Mouse (Mus musculus) stomach, embryonic 15.5 days (tissue): ENCODE data around the gene Rpl23. TPM values are rescaled to one million over a fixed set of nuclear protein-coding genes. Genes with fewer than 3 reads are reported as not detected.

Experiments
- ATAC-seq: fragments of 200-750 bp; cut with Nextera tagmentation; 2 replicates; pipeline ENCODE4 v1.8.0; 2017; ENCODE audit warnings: low read depth, moderate number of reproducible peaks, moderate TSS enrichment; ENCODE audit not compliant: insufficient read depth, low FRiP score
- H3K27ac ChIP-seq: fragments of 300-500 bp; sonication (generic); 2 replicates; pipeline ENCODE4 v1.5.1; 2015; ENCODE audit warnings: mild to moderate bottlenecking, inconsistent platforms
- H3K27me3 ChIP-seq: fragments of 300-500 bp; sonication (generic); replicated peaks from 2 replicates; pipeline ENCODE4 v1.6.1; 2015; ENCODE audit warnings: inconsistent platforms
- H3K36me3 ChIP-seq: fragments of 300-500 bp; sonication (generic); 2 replicates; pipeline ENCODE4 v1.6.1; 2015; ENCODE audit warnings: inconsistent platforms
- H3K4me1 ChIP-seq: fragments of 300-500 bp; sonication (generic); 2 replicates; pipeline ENCODE4 v1.6.1; 2015; ENCODE audit warnings: inconsistent platforms
- H3K4me2 ChIP-seq: fragments of 300-500 bp; sonication (generic); 2 replicates; pipeline ENCODE4 v1.6.1; 2015; ENCODE audit warnings: mild to moderate bottlenecking, inconsistent platforms
- H3K4me3 ChIP-seq: fragments of 300-500 bp; sonication (generic); replicated peaks from 2 replicates; pipeline ENCODE4 v1.5.1; 2015; ENCODE audit warnings: inconsistent platforms
- H3K9ac ChIP-seq: fragments of 300-500 bp; sonication (generic); 2 replicates; pipeline ENCODE4 v1.6.1; 2015; ENCODE audit warnings: inconsistent platforms
- H3K9me3 ChIP-seq: fragments of 300-500 bp; sonication (generic); 2 replicates; pipeline ENCODE4 v1.6.1; 2016; ENCODE audit warnings: inconsistent platforms
- WGBS: fragments of 180-500 bp; shearing (Covaris S2); methylation state at CpG from one replicate; pipeline ENCODE4 v1.1.7; 2015; 5-methylcytosine and 5-hydroxymethylcytosine counted together
- polyA plus RNA-seq: library from polyadenylated mRNA; unstranded; fragments of >200 nt; fragmentation: Nextera tagmentation; extraction: Ambion mirVana; gene quantifications from 2 replicates; pipeline ENCODE4 v1.2.1, GENCODE M21; 2015

Gene Rpl23
- polyA plus RNA-seq, 1 experiment from 2014 or later, result 502 TPM

GRCm38 (mm10) chr11:97777129-97777529 lies 5.1 kb downstream of the Rpl23 start:
- Histone ChIP-seq H3K9ac (no peak overlapping the region), H3K27me3 (no peaks in the 10 kb centered on the region), H3K36me3 (peaks cover 36% of the 10 kb centered on the region), H3K9me3 (no peaks in the 10 kb centered on the region), H3K4me2 (no peak overlapping the region), H3K4me3 (no peak overlapping the region), H3K4me1 (peaks cover 13% of the 10 kb centered on the region), H3K27ac (no peak overlapping the region)
- no peak for ATAC-seq
- WGBS, result 49% methylated on average over 2 of the region's 2 CpGs

DNA sequence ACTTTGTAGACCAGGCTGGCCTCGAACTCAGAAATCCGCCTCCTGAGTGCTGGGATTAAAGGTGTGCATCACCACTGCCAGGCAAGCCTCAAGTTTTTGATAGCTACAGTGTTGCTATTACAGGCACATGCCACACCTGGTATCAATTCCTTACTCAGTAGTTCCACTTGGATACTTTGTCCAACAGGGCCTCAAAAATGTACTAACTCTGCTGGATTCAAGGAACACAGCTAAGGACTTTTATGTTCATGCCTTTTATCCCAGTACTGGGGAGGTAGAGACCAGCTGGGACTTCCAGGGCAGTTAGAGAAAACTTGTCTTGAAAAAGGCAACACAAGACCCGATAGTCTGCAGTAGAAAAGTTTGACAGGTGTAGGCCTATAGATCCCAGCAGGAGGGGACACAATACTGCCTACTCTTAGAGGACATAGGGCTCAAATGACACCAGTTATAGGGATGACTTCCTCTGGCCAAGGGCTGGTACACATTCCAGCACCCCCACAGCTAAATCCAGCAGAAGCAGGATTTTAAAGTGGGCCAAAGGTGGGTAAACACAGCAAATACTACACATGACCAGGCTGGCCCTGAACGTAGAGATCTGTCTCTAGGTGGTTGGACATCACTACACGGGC lies 5.6 kb downstream of the Rpl23 start:
- Histone ChIP-seq H3K4me2 (no peak overlapping the region), H3K9ac (no peak overlapping the region), H3K27ac (no peak overlapping the region), H3K4me1 (peaks cover 13% of the 10 kb centered on the region), H3K9me3 (no peaks in the 10 kb centered on the region), H3K27me3 (no peaks in the 10 kb centered on the region), H3K4me3 (no peak overlapping the region), H3K36me3 (peaks cover 36% of the 10 kb centered on the region)
- 60% methylated on average over 5 of the region's 5 CpGs for WGBS
- no peak for ATAC-seq

DNA sequence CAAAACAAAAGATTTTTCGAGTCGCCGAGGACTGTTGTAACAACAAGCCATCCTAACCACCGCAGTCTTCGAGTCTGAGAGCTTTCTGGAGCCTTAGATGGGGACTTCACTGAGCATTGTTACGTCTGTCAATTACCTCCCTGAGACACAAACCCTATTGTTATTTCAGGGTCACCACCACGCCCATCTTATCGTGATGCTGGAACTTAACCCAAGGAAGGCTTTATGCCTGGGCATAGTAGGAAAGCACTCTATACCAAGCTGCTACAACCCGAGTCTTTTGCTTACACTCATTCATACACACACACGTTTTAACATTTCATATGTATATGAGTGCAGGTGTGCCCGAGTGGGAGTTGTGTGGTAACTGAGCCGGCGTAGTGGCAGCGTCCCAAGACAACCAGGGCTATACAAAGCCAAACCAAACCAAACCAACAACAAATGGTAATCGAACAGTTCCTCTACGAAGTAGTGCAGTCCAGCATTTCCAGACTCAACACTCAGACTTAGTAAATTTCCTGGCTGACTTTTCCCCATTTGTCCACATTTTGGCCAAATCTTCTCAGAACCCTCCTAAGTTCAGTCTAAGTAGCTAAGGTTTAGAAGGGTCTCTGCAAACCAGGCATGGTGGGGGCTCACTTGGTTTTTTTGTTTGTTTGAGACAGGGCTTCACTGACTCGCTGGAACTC lies 6.3 kb downstream of the Rpl23 start, which contains the start of gene 1700001P01Rik:
Gene 1700001P01Rik, minus strand, starts transcription at position 111 of the 689 bp plus-strand sequence.
- no peak for ATAC-seq
- Histone ChIP-seq H3K36me3 (peaks cover 36% of the 10 kb centered on the region), H3K4me1 (peaks cover 12% of the 10 kb centered on the region), H3K4me3 (no peak within 1 kb of the TSS), H3K27ac (no peak within 1 kb of the TSS), H3K9ac (no peak within 1 kb of the TSS), H3K9me3 (no peaks in the 10 kb centered on the region), H3K4me2 (no peak within 1 kb of the TSS), H3K27me3 (no peaks in the 10 kb centered on the region)
- 54% methylated on average over 17 of the region's 17 CpGs for WGBS

GRCm38 (mm10) chr11:97775186-97775585 lies 7.1 kb downstream of the Rpl23 start:
- Histone ChIP-seq H3K9ac (no peak overlapping the region), H3K27ac (no peak overlapping the region), H3K27me3 (no peaks in the 10 kb centered on the region), H3K9me3 (no peaks in the 10 kb centered on the region), H3K36me3 (peaks cover 32% of the 10 kb centered on the region), H3K4me3 (no peak overlapping the region), H3K4me1 (peaks cover 5% of the 10 kb centered on the region), H3K4me2 (no peak overlapping the region)
- 65% methylated on average over 13 of the region's 13 CpGs for WGBS
- ATAC-seq, result no peak

- 72% methylated on average over 14 of the region's 14 CpGs for WGBS
Observed at GRCm38 (mm10) chr11:97771410-97771809, 10.8 kb downstream of the Rpl23 start.

GRCm38 (mm10) chr11:97769704-97770103 lies 12.5 kb downstream of the Rpl23 start:
- H3K9ac ChIP-seq, result no peak overlapping the region
- peak; percentile 53; the same call in 1 of the 2 replicates for ATAC-seq
- 26% methylated on average over 2 of the region's 2 CpGs for WGBS

More at GRCm38 (mm10) chr11:97771410-97771809, 10.8 kb downstream of the Rpl23 start:
- no peaks in the 10 kb centered on the region for H3K4me1 ChIP-seq
- H3K4me2 ChIP-seq, result no peak overlapping the region
- ATAC-seq, result no peak
- 0 out of 2 replicates have a peak, but pooled peaks cover under 1% of the 10 kb centered on the region for H3K36me3 ChIP-seq
- H3K9me3 ChIP-seq, result no peaks in the 10 kb centered on the region
- no peak overlapping the region for H3K4me3 ChIP-seq
- no peak overlapping the region for H3K9ac ChIP-seq
- H3K27ac ChIP-seq, result no peak overlapping the region
- H3K27me3 ChIP-seq, result no peaks in the 10 kb centered on the region

GRCm38 (mm10) chr11:97766154-97766881 lies 15.9 kb downstream of the Rpl23 start, which contains the start of gene Cwc25:
TSS of gene Cwc25 (minus strand) at chr11:97766556.
- WGBS, result under 1% methylated on average over 38 of the region's 38 CpGs
- ATAC-seq, result peak; percentile 89

More at GRCm38 (mm10) chr11:97769704-97770103, 12.5 kb downstream of the Rpl23 start:
- no peak overlapping the region for H3K4me2 ChIP-seq
- no peaks in the 10 kb centered on the region for H3K9me3 ChIP-seq
- H3K4me1 ChIP-seq, result peaks cover 8% of the 10 kb centered on the region
- H3K4me3 ChIP-seq, result no peak overlapping the region
- H3K27me3 ChIP-seq, result no peaks in the 10 kb centered on the region
- no peak overlapping the region for H3K27ac ChIP-seq
- no peaks in the 10 kb centered on the region for H3K36me3 ChIP-seq

DNA sequence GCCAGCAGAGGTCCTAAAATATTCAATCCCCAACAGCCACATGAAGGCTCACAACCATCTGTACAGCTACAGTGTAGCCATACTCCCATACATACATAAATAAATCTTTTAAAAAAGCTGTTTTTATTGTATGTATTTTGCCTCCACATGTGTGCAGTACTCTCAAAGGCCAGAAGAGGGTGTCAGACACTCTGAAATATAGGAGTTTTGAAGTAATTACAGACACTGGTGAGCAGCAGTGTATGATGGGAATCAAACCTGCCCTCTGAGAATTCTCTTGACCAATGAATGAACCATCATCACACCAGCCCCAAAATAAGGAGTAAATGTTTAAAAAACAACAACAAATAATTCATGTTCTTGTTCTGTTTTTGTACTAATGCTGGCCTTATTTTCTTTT lies 20.6 kb downstream of the Rpl23 start:
- H3K9me3 ChIP-seq, result no peaks in the 10 kb centered on the region
- H3K9ac ChIP-seq, result no peak overlapping the region
- ATAC-seq, result no peak
- no peak overlapping the region for H3K27ac ChIP-seq
- no peaks in the 10 kb centered on the region for H3K27me3 ChIP-seq
- H3K4me3 ChIP-seq, result no peak overlapping the region
- peaks cover 8% of the 10 kb centered on the region for H3K4me1 ChIP-seq
- H3K36me3 ChIP-seq, result peaks cover 29% of the 10 kb centered on the region
- H3K4me2 ChIP-seq, result no peak overlapping the region

More at GRCm38 (mm10) chr11:97766154-97766881, 15.9 kb downstream of the Rpl23 start, which contains the start of gene Cwc25:
- Histone ChIP-seq H3K27me3 (no peaks in the 10 kb centered on the region), H3K9ac (peak within 1 kb of the TSS; percentile 92), H3K4me1 (peaks cover 8% of the 10 kb centered on the region), H3K4me3 (peak within 1 kb of the TSS; percentile 98), H3K27ac (peak within 1 kb of the TSS; percentile 96), H3K36me3 (peaks cover 17% of the 10 kb centered on the region), H3K9me3 (no peaks in the 10 kb centered on the region), H3K4me2 (peak within 1 kb of the TSS; percentile 72)

- no peak overlapping the region for H3K4me2 ChIP-seq
- no peak overlapping the region for H3K4me3 ChIP-seq
- no peak overlapping the region for H3K27ac ChIP-seq
- H3K27me3 ChIP-seq, result no peaks in the 10 kb centered on the region
- peaks cover 35% of the 10 kb centered on the region for H3K36me3 ChIP-seq
- no peaks in the 10 kb centered on the region for H3K9me3 ChIP-seq
- no peaks in the 10 kb centered on the region for H3K4me1 ChIP-seq
- no peak overlapping the region for H3K9ac ChIP-seq
- no peak for ATAC-seq
- WGBS, result 82% methylated on average over 6 of the region's 6 CpGs
Observed at GRCm38 (mm10) chr11:97758942-97759341, 23.3 kb downstream of the Rpl23 start.

DNA sequence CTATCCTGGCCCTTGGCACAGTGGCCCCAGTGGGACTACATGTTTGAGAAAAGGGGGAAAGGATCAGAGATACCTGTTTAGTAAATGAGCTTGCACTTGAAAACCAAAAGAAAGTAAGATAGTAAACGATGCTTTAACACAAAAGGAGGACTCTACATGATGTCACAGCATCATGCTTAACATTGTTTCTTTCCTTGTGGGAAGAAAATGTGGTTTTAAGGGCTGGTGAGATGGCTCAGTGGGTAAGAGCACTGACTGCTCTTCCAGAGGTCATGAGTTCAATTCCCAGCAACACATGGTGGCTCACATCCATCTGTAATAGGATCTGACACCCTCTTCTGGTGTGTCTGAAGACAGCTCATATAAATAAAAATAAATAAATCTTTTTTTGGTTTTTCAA lies 24.1 kb downstream of the Rpl23 start:
- 91% methylated on average over 1 of the region's 1 CpGs for WGBS
- Histone ChIP-seq H3K9me3 (no peaks in the 10 kb centered on the region), H3K36me3 (peaks cover 41% of the 10 kb centered on the region), H3K4me1 (no peaks in the 10 kb centered on the region), H3K27ac (no peak overlapping the region), H3K4me3 (no peak overlapping the region), H3K9ac (no peak overlapping the region), H3K4me2 (no peak overlapping the region), H3K27me3 (no peaks in the 10 kb centered on the region)
- ATAC-seq, result no peak

DNA sequence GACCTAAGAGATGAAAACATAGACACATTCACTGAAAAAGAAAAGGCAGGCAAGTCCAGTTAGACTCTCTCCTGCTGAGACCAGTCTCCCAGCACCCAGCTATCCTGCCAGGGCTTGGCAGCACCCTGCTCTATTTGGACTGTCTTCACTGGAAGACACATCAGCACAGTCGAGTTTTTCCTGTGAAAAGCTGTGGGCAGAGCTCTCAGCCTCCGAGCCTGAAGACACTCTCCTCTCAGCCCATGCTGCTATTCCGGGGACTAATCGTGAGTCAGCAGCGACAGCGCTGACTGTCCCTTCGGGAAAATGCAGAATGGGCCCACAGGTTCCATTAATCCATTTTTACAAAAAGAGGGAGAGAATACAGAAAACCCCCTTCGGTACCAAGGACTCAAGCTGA lies 29.0 kb downstream of the Rpl23 start:
- H3K4me1 ChIP-seq, result no peaks in the 10 kb centered on the region
- H3K36me3 ChIP-seq, result peaks cover 48% of the 10 kb centered on the region
- 92% methylated on average over 8 of the region's 8 CpGs for WGBS
- H3K4me2 ChIP-seq, result no peak overlapping the region
- no peak overlapping the region for H3K9ac ChIP-seq
- H3K9me3 ChIP-seq, result no peaks in the 10 kb centered on the region
- H3K27ac ChIP-seq, result no peak overlapping the region
- no peak overlapping the region for H3K4me3 ChIP-seq
- H3K27me3 ChIP-seq, result no peaks in the 10 kb centered on the region
- no peak for ATAC-seq

DNA sequence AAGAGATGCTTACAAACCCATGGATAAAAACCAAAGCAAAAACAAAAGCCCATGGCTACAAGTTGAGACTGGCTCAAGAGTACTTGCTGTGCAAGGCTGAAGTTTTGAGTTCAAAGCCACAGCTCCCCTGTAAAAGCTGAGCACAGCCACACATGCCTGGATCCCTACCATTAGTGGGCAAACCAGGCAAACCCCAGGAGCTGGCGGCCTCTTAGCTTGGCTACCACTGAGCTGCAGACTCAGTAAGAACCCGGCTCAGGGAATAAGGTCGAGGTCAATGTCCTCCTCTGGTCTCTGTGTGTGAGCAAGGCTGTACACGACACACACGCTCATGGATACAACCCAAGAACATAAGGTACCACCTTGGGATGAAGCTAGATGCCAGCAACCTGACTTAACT lies 33.7 kb downstream of the Rpl23 start:
- Histone ChIP-seq H3K9me3 (no peaks in the 10 kb centered on the region), H3K4me1 (peaks cover 1% of the 10 kb centered on the region; the same call in 1 of the 2 replicates), H3K4me3 (no peak overlapping the region), H3K27me3 (no peaks in the 10 kb centered on the region), H3K4me2 (no peak overlapping the region), H3K36me3 (peaks cover 43% of the 10 kb centered on the region), H3K27ac (no peak overlapping the region), H3K9ac (no peak overlapping the region)
- ATAC-seq, result no peak
- WGBS, result 82% methylated on average over 5 of the region's 5 CpGs
